Mouse (Mus musculus) mature B cell (primary cell): ENCODE measurements around the gene Bloc1s4.
"Not testable (repeated sequence)": the region's sequence is repeated elsewhere in the genome, so short reads cannot be mapped to it uniquely, and the experiment has no call there.

ENCODE experiments used
- in situ Hi-C: fragments of 300-500 bp; cut with MboI; formaldehyde crosslinking; loops from 2 replicates; pipeline ENCODE4 v1.14.3; 2019

The Bloc1s4 gene

GRCm38 (mm10) chr5:36748536-36749061, at the start of gene Bloc1s4:
Bloc1s4 (minus strand) TSS chr5:36748650.
- in situ Hi-C loops: no loop called here

DNA sequence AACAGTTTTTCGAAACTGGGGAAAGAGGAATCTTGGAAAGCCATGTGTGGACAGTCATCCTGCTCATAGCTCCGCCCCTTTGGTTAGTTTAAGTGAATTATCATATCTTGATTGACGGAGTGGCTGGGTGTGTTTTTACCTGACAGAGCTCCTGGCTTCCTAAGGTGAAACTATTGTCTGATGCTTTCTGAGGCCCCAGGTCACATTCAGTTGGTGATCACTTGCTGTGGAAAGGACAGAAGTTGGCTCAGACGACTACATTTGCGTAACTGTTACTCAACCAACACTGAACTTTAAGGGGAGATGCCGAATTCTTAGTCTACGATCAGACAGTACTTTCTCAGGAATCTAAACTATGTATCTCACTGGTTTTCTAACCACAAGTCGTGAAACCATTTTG, 48.8 kb upstream of the Bloc1s4 start:
- in situ Hi-C loops: no loop called here

- in situ Hi-C loops: not testable (repeated sequence)
These were observed 48.0 kb upstream of the Bloc1s4 start, which contains the start of gene Mrfap1 for GRCm38 (mm10) chr5:36796296-36797014. Mrfap1 (minus strand) TSS chr5:36796772.

- in situ Hi-C loops: not testable (repeated sequence)
These were observed 47.3 kb upstream of the Bloc1s4 start for GRCm38 (mm10) chr5:36795647-36796295.

DNA sequence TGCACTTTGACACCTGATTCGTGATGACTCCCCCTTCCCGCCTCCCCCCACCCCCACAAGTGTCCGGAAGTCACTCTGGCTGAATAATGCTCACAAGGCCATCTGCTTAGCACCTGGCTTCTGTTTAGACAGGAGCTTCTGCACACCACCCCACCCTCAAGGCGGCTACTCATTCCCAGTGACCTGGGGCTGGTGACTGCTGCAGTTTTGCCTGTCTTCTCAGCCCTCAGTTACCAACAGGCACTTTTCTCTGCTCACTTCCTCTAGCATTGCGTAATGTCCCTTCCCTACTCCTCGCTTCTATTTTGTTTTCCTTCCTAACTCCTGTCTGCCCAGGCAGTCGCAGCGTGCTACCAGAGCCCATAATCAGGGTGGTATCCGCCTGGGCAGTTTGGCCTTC, 43.4 kb upstream of the Bloc1s4 start:
- in situ Hi-C loops: no loop called here

- in situ Hi-C loops: no loop called here
These were observed 37.6 kb upstream of the Bloc1s4 start for GRCm38 (mm10) chr5:36786052-36786451.

DNA sequence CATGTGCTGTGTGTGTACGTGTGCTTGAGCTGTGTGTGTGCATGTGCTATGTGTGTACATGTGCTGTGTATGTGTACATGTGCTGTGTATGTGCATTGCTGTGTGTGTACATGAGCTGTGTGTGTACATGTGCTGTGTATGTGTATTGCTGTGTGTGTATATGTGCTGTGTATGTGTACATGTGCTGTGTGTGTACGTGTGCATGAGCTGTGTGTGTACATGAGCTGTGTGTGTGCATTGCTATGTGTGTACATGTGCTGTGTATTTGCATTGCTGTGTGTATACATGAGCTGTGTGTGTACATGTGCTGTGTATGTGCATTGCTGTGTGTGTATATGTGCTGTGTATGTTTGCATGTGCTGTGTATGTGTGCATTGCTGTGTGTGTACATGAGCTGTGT, 31.1 kb upstream of the Bloc1s4 start:
- in situ Hi-C loops: no loop called here

GRCm38 (mm10) chr5:36778901-36779300, 30.5 kb upstream of the Bloc1s4 start:
- in situ Hi-C loops: no loop called here

GRCm38 (mm10) chr5:36777186-36777585, 28.7 kb upstream of the Bloc1s4 start:
- in situ Hi-C loops: no loop called here

GRCm38 (mm10) chr5:36776021-36776575, 27.6 kb upstream of the Bloc1s4 start:
- in situ Hi-C loops: no loop called here

- in situ Hi-C loops: no loop called here
These were observed 26.9 kb upstream of the Bloc1s4 start for GRCm38 (mm10) chr5:36775317-36775716.

GRCm38 (mm10) chr5:36772586-36772985, 24.1 kb upstream of the Bloc1s4 start:
- in situ Hi-C loops: no loop called here

- in situ Hi-C loops: no loop called here
These were observed 21.2 kb upstream of the Bloc1s4 start for GRCm38 (mm10) chr5:36769603-36770002.

- in situ Hi-C loops: no loop called here
These were observed 18.7 kb upstream of the Bloc1s4 start for GRCm38 (mm10) chr5:36766958-36767703.

GRCm38 (mm10) chr5:36759848-36760247, 11.4 kb upstream of the Bloc1s4 start:
- in situ Hi-C loops: no loop called here

GRCm38 (mm10) chr5:36757033-36757432, 8.6 kb upstream of the Bloc1s4 start:
- in situ Hi-C loops: no loop called here

GRCm38 (mm10) chr5:36750119-36751078, 1.9 kb upstream of the Bloc1s4 start:
- in situ Hi-C loops: no loop called here

GRCm38 (mm10) chr5:36747794-36748535, 485 bp downstream of the Bloc1s4 start:
- in situ Hi-C loops: no loop called here

GRCm38 (mm10) chr5:36747071-36747470, 1.4 kb downstream of the Bloc1s4 start:
- in situ Hi-C loops: no loop called here
